Mouse (Mus musculus) hindbrain, embryonic 15.5 days (tissue): ENCODE results near the gene Ankfn1. TPM values are rescaled to one million over a fixed set of nuclear protein-coding genes. Genes with fewer than 3 reads are reported as not detected.

Experiments
- ATAC-seq: fragments of 200-750 bp; cut with Nextera tagmentation; 2 replicates; pipeline ENCODE4 v1.8.0; 2017; ENCODE audit warnings: low read depth, moderate number of reproducible peaks, moderate TSS enrichment; ENCODE audit not compliant: low FRiP score
- H3K27ac ChIP-seq: fragments of 300-500 bp; sonication (generic); replicated peaks from 2 replicates; pipeline ENCODE4 v1.5.1; 2015; ENCODE audit warnings: mild to moderate bottlenecking, inconsistent platforms
- H3K27me3 ChIP-seq: fragments of 300-500 bp; sonication (generic); 2 replicates; pipeline ENCODE4 v1.6.1; 2015; ENCODE audit warnings: control low read depth, inconsistent platforms
- H3K36me3 ChIP-seq: fragments of 300-500 bp; sonication (generic); 2 replicates; pipeline ENCODE4 v1.6.1; 2015; ENCODE audit warnings: control low read depth, inconsistent platforms
- H3K4me1 ChIP-seq: fragments of 300-500 bp; sonication (generic); replicated peaks from 2 replicates; pipeline ENCODE4 v1.6.1; 2015; ENCODE audit warnings: control low read depth, inconsistent platforms
- H3K4me2 ChIP-seq: fragments of 300-500 bp; sonication (generic); 2 replicates; pipeline ENCODE4 v1.6.1; 2015; ENCODE audit warnings: moderate library complexity, mild to moderate bottlenecking, inconsistent platforms
- H3K4me3 ChIP-seq: fragments of 300-500 bp; sonication (generic); 2 replicates; pipeline ENCODE4 v1.5.1; 2015; ENCODE audit warnings: mild to moderate bottlenecking, inconsistent platforms
- H3K9ac ChIP-seq: fragments of 300-500 bp; sonication (generic); 2 replicates; pipeline ENCODE4 v1.6.1; 2015; ENCODE audit warnings: inconsistent platforms
- H3K9me3 ChIP-seq: fragments of 300-500 bp; sonication (generic); 2 replicates; pipeline ENCODE4 v1.6.1; 2016; ENCODE audit warnings: control low read depth, inconsistent platforms
- WGBS: fragments of 180-500 bp; shearing (Covaris S2); methylation state at CpG from one replicate; pipeline ENCODE4 v1.1.7; 2015; 5-methylcytosine and 5-hydroxymethylcytosine counted together
- polyA plus RNA-seq: library from polyadenylated mRNA; unstranded; fragments of >200 nt; fragmentation: Nextera tagmentation; extraction: Ambion mirVana; gene quantifications from 2 replicates; pipeline ENCODE4 v1.2.1, GENCODE M21; 2015

The Ankfn1 gene
- polyA plus RNA-seq, 1 experiment from 2014 or later, result 4.2 TPM

GRCm38 (mm10) chr11:89382634-89383009 lies 394.8 kb downstream of the Ankfn1 start:
- Histone ChIP-seq H3K36me3 (no peaks in the 10 kb centered on the region), H3K27me3 (no peaks in the 10 kb centered on the region), H3K4me2 (no peak overlapping the region), H3K4me3 (no peak overlapping the region), H3K9me3 (no peaks in the 10 kb centered on the region), H3K27ac (0 out of 2 replicates have a peak overlapping the region, but pooled peaks have one; percentile 26), H3K4me1 (0 out of 2 replicates have a peak, but pooled peaks cover 3% of the 10 kb centered on the region), H3K9ac (no peak overlapping the region)
- 52% methylated on average over 2 of the region's 2 CpGs for WGBS
- ATAC-seq, result no peak

GRCm38 (mm10) chr11:89381782-89382633 lies 395.4 kb downstream of the Ankfn1 start:
- H3K36me3 ChIP-seq, result no peaks in the 10 kb centered on the region
- no peak overlapping the region for H3K4me3 ChIP-seq
- 0 out of 2 replicates have a peak, but pooled peaks cover 3% of the 10 kb centered on the region for H3K4me1 ChIP-seq
- 20% methylated on average over 8 of the region's 8 CpGs for WGBS
- H3K9me3 ChIP-seq, result no peaks in the 10 kb centered on the region
- H3K27ac ChIP-seq, result peak overlapping the region; percentile 58; the same call in 1 of the 2 replicates
- H3K9ac ChIP-seq, result no peak overlapping the region
- ATAC-seq, result peak; percentile 95
- H3K27me3 ChIP-seq, result no peaks in the 10 kb centered on the region
- H3K4me2 ChIP-seq, result no peak overlapping the region

- Histone ChIP-seq H3K9ac (no peak overlapping the region), H3K27me3 (no peaks in the 10 kb centered on the region), H3K4me1 (no peaks in the 10 kb centered on the region), H3K4me3 (no peak overlapping the region), H3K9me3 (no peaks in the 10 kb centered on the region), H3K4me2 (no peak overlapping the region), H3K27ac (no peak overlapping the region), H3K36me3 (no peaks in the 10 kb centered on the region)
- 66% methylated on average over 14 of the region's 14 CpGs for WGBS
- no peak for ATAC-seq
These were observed 406.5 kb downstream of the Ankfn1 start for GRCm38 (mm10) chr11:89370941-89371340.

GRCm38 (mm10) chr11:89370373-89370772 lies 407.1 kb downstream of the Ankfn1 start:
- no peak overlapping the region for H3K27ac ChIP-seq
- no peak overlapping the region for H3K4me2 ChIP-seq
- H3K4me3 ChIP-seq, result no peak overlapping the region
- no peak for ATAC-seq
- no peaks in the 10 kb centered on the region for H3K27me3 ChIP-seq
- no peak overlapping the region for H3K9ac ChIP-seq
- WGBS, result 86% methylated on average over 7 of the region's 7 CpGs
- H3K9me3 ChIP-seq, result no peaks in the 10 kb centered on the region
- H3K36me3 ChIP-seq, result no peaks in the 10 kb centered on the region
- H3K4me1 ChIP-seq, result no peaks in the 10 kb centered on the region

GRCm38 (mm10) chr11:89363981-89364380 lies 413.5 kb downstream of the Ankfn1 start:
- Histone ChIP-seq H3K36me3 (no peaks in the 10 kb centered on the region), H3K9ac (no peak overlapping the region), H3K9me3 (no peaks in the 10 kb centered on the region), H3K27ac (no peak overlapping the region), H3K4me1 (no peaks in the 10 kb centered on the region), H3K27me3 (no peaks in the 10 kb centered on the region), H3K4me3 (no peak overlapping the region), H3K4me2 (no peak overlapping the region)
- WGBS, result 89% methylated on average over 3 of the region's 3 CpGs
- ATAC-seq, result no peak

GRCm38 (mm10) chr11:89360895-89361294 lies 416.6 kb downstream of the Ankfn1 start:
- no peaks in the 10 kb centered on the region for H3K36me3 ChIP-seq
- H3K4me1 ChIP-seq, result no peaks in the 10 kb centered on the region
- no peak overlapping the region for H3K4me2 ChIP-seq
- no peak overlapping the region for H3K4me3 ChIP-seq
- no peaks in the 10 kb centered on the region for H3K9me3 ChIP-seq
- H3K27me3 ChIP-seq, result no peaks in the 10 kb centered on the region
- ATAC-seq, result no peak
- WGBS, result 86% methylated on average over 3 of the region's 3 CpGs
- no peak overlapping the region for H3K27ac ChIP-seq
- H3K9ac ChIP-seq, result no peak overlapping the region

GRCm38 (mm10) chr11:89358546-89358945 lies 418.9 kb downstream of the Ankfn1 start:
- Histone ChIP-seq H3K36me3 (no peaks in the 10 kb centered on the region), H3K27me3 (no peaks in the 10 kb centered on the region), H3K4me3 (no peak overlapping the region), H3K4me2 (no peak overlapping the region), H3K9me3 (no peaks in the 10 kb centered on the region), H3K9ac (no peak overlapping the region), H3K27ac (no peak overlapping the region), H3K4me1 (no peaks in the 10 kb centered on the region)
- ATAC-seq, result no peak
- WGBS, result 44% methylated on average over 5 of the region's 5 CpGs

GRCm38 (mm10) chr11:89356479-89356878 lies 421.0 kb downstream of the Ankfn1 start:
- Histone ChIP-seq H3K36me3 (no peaks in the 10 kb centered on the region), H3K4me2 (no peak overlapping the region), H3K27ac (no peak overlapping the region), H3K4me3 (no peak overlapping the region), H3K9ac (no peak overlapping the region), H3K9me3 (no peaks in the 10 kb centered on the region), H3K4me1 (no peaks in the 10 kb centered on the region), H3K27me3 (no peaks in the 10 kb centered on the region)
- WGBS, result 83% methylated on average over 2 of the region's 2 CpGs
- no peak for ATAC-seq

GRCm38 (mm10) chr11:89356018-89356417 lies 421.4 kb downstream of the Ankfn1 start:
- H3K27me3 ChIP-seq, result no peaks in the 10 kb centered on the region
- no peak overlapping the region for H3K27ac ChIP-seq
- 48% methylated on average over 5 of the region's 5 CpGs for WGBS
- no peak overlapping the region for H3K4me3 ChIP-seq
- H3K4me2 ChIP-seq, result no peak overlapping the region
- no peak overlapping the region for H3K9ac ChIP-seq
- H3K4me1 ChIP-seq, result no peaks in the 10 kb centered on the region
- no peak for ATAC-seq
- H3K9me3 ChIP-seq, result no peaks in the 10 kb centered on the region
- no peaks in the 10 kb centered on the region for H3K36me3 ChIP-seq

GRCm38 (mm10) chr11:89340238-89340637 lies 437.2 kb downstream of the Ankfn1 start:
- H3K27me3 ChIP-seq, result no peaks in the 10 kb centered on the region
- H3K4me1 ChIP-seq, result no peaks in the 10 kb centered on the region; the same call in 1 of the 2 replicates
- no peaks in the 10 kb centered on the region for H3K36me3 ChIP-seq
- 47% methylated on average over 12 of the region's 12 CpGs for WGBS
- no peak overlapping the region for H3K4me3 ChIP-seq
- H3K9ac ChIP-seq, result no peak overlapping the region
- H3K27ac ChIP-seq, result no peak overlapping the region
- H3K4me2 ChIP-seq, result no peak overlapping the region
- no peak for ATAC-seq
- no peaks in the 10 kb centered on the region for H3K9me3 ChIP-seq
